ENCODE assay signal across 15 mouse cellular contexts in the genomic region with DNA sequence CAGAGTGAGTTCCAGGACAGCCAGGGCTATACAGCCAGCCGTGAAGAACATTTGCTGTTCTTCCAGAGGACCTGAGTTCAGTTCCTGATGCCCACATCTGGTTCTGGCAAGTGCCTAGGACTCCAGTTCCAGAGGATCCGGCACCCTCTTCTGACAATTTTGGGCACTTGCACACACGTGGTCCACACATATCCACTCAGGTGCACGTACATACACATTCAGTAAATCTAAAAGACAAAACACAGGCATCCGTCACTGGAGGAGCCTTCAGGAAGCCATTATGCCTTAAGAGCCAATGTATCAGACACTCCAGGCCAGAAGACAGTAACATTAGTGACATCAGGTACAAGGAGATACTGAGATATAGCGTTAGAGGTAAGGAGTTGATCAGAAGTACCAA. TPM values are rescaled to one million over a fixed set of nuclear protein-coding genes. Genes with fewer than 3 reads are reported as not detected.
"Had no signal": no experiment of that assay in that cellular context is flagged by ENCODE, and none has a peak within 500 bp of the region (broad histone marks: within the 10 kb centered on the region; RNA-seq: fewer than 3 reads in every experiment).

No protein-coding gene starts in this region.

- H3K27ac ChIP-seq: lung, embryonic 15.5 days; macrophage; midbrain, embryonic 13.5 days; midbrain, embryonic 15.5 days; neural tube, embryonic 12.5 days; stomach, embryonic 15.5 days; stomach, postnatal 0 days had no signal

- H3K4me3 ChIP-seq: lung, embryonic 15.5 days; megakaryocyte, embryonic 14.5 days; midbrain, embryonic 13.5 days; midbrain, embryonic 15.5 days; neural tube, embryonic 12.5 days; stomach, embryonic 15.5 days had no signal

- H3K9ac ChIP-seq: lung, embryonic 15.5 days; midbrain, embryonic 13.5 days; midbrain, embryonic 15.5 days; neural tube, embryonic 12.5 days; stomach, embryonic 15.5 days had no signal

- H3K36me3 ChIP-seq: lung, embryonic 15.5 days; midbrain, embryonic 15.5 days; neural tube, embryonic 12.5 days; stomach, embryonic 15.5 days had no signal

- DNase-seq: lung, adult 2 months; lung, postnatal 14 days; lung, postnatal 36 days; right cerebral cortex, postnatal 14 days; thymus, adult 2 months; thymus, postnatal 25 days; thymus, postnatal 4 days had no signal

- H3K27me3 ChIP-seq: lung, embryonic 15.5 days; megakaryocyte, embryonic 14.5 days; midbrain, embryonic 13.5 days; midbrain, embryonic 15.5 days; neural tube, embryonic 12.5 days; stomach, embryonic 15.5 days had no signal

- H3K9me3 ChIP-seq: lung, embryonic 15.5 days; midbrain, embryonic 13.5 days; midbrain, embryonic 15.5 days; neural tube, embryonic 12.5 days; stomach, embryonic 15.5 days had no signal

RNA-seq across cellular contexts. Expression of a gene that starts 15.9 kb away (rescaled TPM):
- polyA plus RNA-seq: macrophage had no signal
